In the genomic region with DNA sequence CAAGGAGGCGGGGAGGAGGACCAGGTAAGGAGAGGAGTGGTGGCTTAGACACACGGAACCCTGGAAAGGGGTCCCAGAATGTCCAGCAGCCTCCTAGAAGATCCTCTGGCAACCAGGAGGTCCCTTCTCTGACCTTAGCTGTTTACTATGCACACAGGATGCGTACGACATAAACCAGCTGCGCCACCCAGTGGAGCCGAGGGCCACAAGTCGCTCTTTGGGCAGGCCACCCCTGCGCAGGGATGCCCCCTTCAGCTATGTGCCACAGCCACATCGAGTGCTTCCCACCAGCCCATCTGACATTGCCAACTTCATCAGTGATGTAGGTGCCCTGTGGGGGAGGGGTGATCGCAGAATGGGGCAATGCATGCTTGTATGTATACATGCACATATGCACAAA, we compare ENCODE assay signal across 8 mouse cellular contexts. TPM values are rescaled to one million over a fixed set of nuclear protein-coding genes. Genes with fewer than 3 reads are reported as not detected.
A peak's percentile ranks its signal among the peaks of the same experiment; 100 is the strongest.
DNase-seq lines count a peak whose midpoint lies in the region; ATAC-seq and TF ChIP-seq lines count a peak whose summit lies in the region.

No protein-coding gene starts in this region.

- no peak overlapping the region for H3K4me2 ChIP-seq in lung, postnatal 0 days (replicated peaks; ENCODE audit: low read depth, low read length)

- peak; percentile 21 for DNase-seq in layer of hippocampus, adult 9-11 months
- DNase-seq in layer of hippocampus, adult 8-10 months (ENCODE audit: low spot score in 2 of 2), result no peak
- no peak for DNase-seq in hindbrain, embryonic 10.5 days (ENCODE audit: low spot score)
- DNase-seq in lung, postnatal 0 days (ENCODE audit: low spot score), result peak; percentile 22
- peak; percentile 36 to 55 for DNase-seq in thymus, postnatal 10 days (ENCODE audit: low spot score in 2 of 2)
- DNase-seq in c-Kit-positive CD71-positive TER-119-positive erythroid progenitor cells, embryonic 14.5 days (ENCODE audit: low spot score), result no peak
- no peak for DNase-seq in spleen, adult 12 weeks (ENCODE audit: low spot score)

- peak; percentile 56 for TF ChIP-seq CTCF in lung, postnatal 0 days (IDR thresholded peaks at IDR 0.05)

- no peaks in the 10 kb centered on the region for H3K36me3 ChIP-seq in hindbrain, embryonic 10.5 days
- H3K36me3 ChIP-seq in lung, postnatal 0 days (ENCODE audit: insufficient read depth, low read length), result no peaks in the 10 kb centered on the region

- H3K4me3 ChIP-seq in hindbrain, embryonic 10.5 days, result peak overlapping the region; percentile 46
- no peak overlapping the region for H3K4me3 ChIP-seq in lung, postnatal 0 days (ENCODE audit: low read depth, low read length)

- peaks cover 18% of the 10 kb centered on the region for H3K9me3 ChIP-seq in hindbrain, embryonic 10.5 days
- H3K9me3 ChIP-seq in lung, postnatal 0 days (ENCODE audit: low read length), result no peaks in the 10 kb centered on the region

- H3K9ac ChIP-seq in lung, postnatal 0 days (replicated peaks; ENCODE audit: low read depth), result no peak overlapping the region

- peaks cover 25% of the 10 kb centered on the region for H3K4me1 ChIP-seq in hindbrain, embryonic 10.5 days (replicated peaks)
- H3K4me1 ChIP-seq in lung, postnatal 0 days (ENCODE audit: insufficient read depth, low read depth, low read length), result no peaks in the 10 kb centered on the region

- 63% methylated on average over 10 of the region's 10 CpGs for WGBS in hindbrain, embryonic 10.5 days
- 68% methylated on average over 10 of the region's 10 CpGs for WGBS in lung, postnatal 0 days

- ATAC-seq in common myeloid progenitor, adult 5-6 weeks (replicated peaks; ENCODE audit: low read depth, poor library complexity, severe bottlenecking), result peak; percentile 24; the same call in 1 of the 2 replicates
- ATAC-seq in lung, postnatal 0 days, result no peak

- TF ChIP-seq EP300 in lung, postnatal 0 days (IDR thresholded peaks at IDR 0.05), result no peak

- peaks cover 24% of the 10 kb centered on the region for H3K27me3 ChIP-seq in hindbrain, embryonic 10.5 days (ENCODE audit: insufficient read depth, poor library complexity, severe bottlenecking)
- H3K27me3 ChIP-seq in lung, postnatal 0 days (replicated peaks; ENCODE audit: insufficient read depth, low read length), result no peaks in the 10 kb centered on the region

- no peak overlapping the region for H3K27ac ChIP-seq in hindbrain, embryonic 10.5 days
- H3K27ac ChIP-seq in lung, postnatal 0 days (ENCODE audit: low read length), result no peak overlapping the region

RNA-seq across cellular contexts. Expression of a gene that starts 17.7 kb away (rescaled TPM):
- 1 to 10 TPM; 1.0 to 1.3 (median 1.2) TPM for total RNA-seq in layer of hippocampus, adult 8-10 months (2022)
- total RNA-seq in common myeloid progenitor, adult 5-6 weeks (2017), result not detected in 2 replicates
- polyA plus RNA-seq in hindbrain, embryonic 10.5 days (2016; fragmentation: Nextera tagmentation; extraction: Ambion mirVana), result 0.80 and 1.2 TPM in 2 replicates
- polyA plus RNA-seq in lung, postnatal 0 days (2015; fragmentation: Nextera tagmentation; extraction: Ambion mirVana), result 0.10 TPM in 1 of 2 replicates, not detected in the other

Comparison
In these comparisons a context has a peak if more than half of its experiments do, and no peak if none do; other contexts are left out.
1. DNase-seq: peak in layer of hippocampus, adult 9-11 months (single experiment), lung, postnatal 0 days (single experiment) and thymus, postnatal 10 days (2 of 2); none in layer of hippocampus, adult 8-10 months (0 of 2), hindbrain, embryonic 10.5 days (single experiment), c-Kit-positive CD71-positive TER-119-positive erythroid progenitor cells, embryonic 14.5 days (single experiment) and spleen, adult 12 weeks (single experiment).